Mouse (Mus musculus) liver, adult 2 months (tissue): Measurements from ENCODE around the gene Cavin1.

Experiments
- CTCF ChIP-seq: fragments of 200-500 bp; IDR thresholded peaks from 2 replicates; pipeline ENCODE4 v1.5.1; 2011; ENCODE audit warnings: low read depth, low read length, control low read depth
- POLR2A ChIP-seq: fragments of 200-500 bp; IDR thresholded peaks from 2 replicates; pipeline ENCODE4 v1.6.1; 2011; ENCODE audit warnings: low read length, control low read depth; ENCODE audit not compliant: insufficient read depth; ENCODE audit errors: extremely low read depth

DNA sequence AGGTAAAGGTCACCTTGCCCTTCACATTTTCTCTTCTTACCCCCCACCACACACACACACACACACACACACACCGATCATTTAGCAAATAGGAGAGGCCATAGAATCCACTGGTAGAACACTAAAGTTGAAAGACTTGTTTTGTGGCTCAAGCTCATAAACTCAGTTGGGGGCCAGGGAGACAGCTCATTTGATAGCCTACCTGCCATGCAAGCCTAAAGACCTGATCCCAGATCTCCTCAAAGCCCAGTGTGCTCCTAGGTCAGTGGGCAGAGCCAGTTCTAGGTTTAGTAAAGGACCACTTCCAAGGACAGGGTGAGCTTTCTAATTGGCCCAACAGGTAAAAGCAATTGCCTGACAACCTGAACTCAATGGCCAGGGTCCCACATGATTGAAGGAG, 28.3 kb downstream of the Cavin1 start:
- no peak for TF ChIP-seq CTCF
- no peak for TF ChIP-seq POLR2A
